Mouse (Mus musculus) layer of hippocampus, postnatal 25 days (tissue): ENCODE results near the gene Uspl1. TPM values are rescaled to one million over a fixed set of nuclear protein-coding genes. Genes with fewer than 3 reads are reported as not detected.
"Not testable (repeated sequence)": the region's sequence is repeated elsewhere in the genome, so short reads cannot be mapped to it uniquely, and the experiment has no call there.

Experiments used
- DNase-seq, 2 experiments: peaks; one replicate each; pipeline ENCODE4 v3.0.0; 2022; ENCODE audit warnings: mixed read lengths in 2 of 2, low spot score in 1 of 2; ENCODE audit errors: extremely low spot score in 1 of 2
- total RNA-seq, 2 experiments: library from RNA; stranded (reverse); gene quantifications; 2 replicates each; pipeline ENCODE4 v1.2.3; 2021

The Uspl1 gene
- total RNA-seq, result 10 to 100 TPM; 35.7 to 36.3 TPM

DNA sequence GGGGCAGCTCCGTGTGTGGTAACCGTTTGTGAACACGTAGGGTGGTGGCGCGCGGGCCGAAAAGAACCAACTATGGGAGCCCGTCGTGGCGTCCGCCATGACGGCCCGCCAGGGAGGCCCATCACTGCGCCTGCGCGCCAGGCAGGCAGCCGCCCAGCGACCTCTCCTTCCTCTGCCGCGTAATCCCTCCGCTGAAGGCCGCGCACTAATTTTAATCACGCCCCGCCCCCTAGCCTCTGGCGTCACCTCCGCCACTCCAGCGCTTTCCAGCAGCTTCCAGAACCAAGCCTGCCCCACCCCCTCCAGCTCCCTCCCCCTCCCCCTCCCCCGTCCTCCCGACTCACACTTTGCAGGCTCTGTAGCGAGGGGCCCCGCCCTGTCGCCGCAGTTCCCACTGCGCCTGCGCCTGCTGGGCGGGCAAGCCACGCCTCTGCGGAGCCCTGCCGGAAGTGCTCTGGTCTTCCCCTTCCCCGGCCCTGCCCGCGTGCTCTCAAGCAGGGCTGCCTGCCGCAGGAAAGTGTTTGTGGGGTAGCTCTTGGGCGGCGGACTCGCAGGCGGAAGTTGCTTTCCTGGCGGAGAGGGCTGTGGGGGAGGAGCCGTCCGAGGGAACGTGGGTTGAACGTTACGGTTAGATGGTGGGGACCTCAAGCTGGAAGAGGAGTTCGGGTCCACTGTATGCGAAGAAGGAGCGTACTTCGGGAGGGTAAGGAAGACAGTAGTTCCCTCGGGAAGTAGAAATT is at the start of gene Uspl1, which contains the start of gene Hmgb1:
Gene Uspl1, plus strand, starts transcription at position 247 of the 740 bp plus-strand sequence.
Gene Hmgb1, minus strand, starts transcription at position 386 of the 740 bp plus-strand sequence.
- peak; percentile 98 to 99 for DNase-seq

GRCm38 (mm10) chr5:149134751-149135454 is 49.2 kb upstream of the Uspl1 start:
- DNase-seq, result no peak

DNA sequence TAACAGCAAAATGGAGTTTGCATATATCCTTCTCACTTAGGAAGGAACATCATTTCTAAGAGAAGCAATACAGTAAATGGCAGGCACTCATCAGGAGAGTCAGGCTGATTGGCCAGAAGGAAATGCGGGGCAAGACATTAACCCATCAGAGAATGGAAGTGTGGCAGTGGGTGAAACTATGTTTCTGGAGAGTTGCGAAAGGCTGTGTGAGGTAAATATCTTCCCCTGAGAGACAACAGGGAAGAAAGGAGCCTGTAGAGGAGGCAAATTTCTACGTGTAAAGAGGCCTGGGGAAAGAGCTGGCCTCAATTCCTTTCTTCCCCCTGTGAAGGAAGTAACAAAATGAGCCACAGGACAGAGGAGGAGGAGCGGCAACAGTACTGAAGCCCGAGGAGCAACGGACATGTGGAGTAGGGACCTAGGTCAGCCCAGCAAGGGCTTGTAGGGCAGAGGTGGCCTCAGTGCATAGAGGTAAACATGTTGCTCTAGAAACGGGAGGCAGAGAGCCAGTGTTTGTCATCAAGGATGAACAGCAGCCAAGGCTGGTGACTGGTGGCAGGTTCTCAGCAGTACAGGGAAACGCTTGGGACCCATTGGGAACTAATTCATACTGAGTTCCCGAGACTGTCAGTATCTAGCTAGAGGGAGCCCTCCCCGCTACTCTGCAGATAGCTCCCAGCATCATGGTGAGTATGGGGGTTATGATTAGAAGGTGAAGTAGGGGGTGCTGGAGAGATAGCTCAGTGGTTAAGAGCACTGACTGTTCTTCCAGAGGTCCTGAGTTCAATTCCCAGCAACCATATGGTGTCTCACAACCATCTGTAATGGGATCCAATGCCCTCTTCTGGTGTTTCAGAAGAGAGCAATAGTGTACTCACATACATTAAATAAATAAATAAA is 48.4 kb upstream of the Uspl1 start:
- DNase-seq, result no peak

GRCm38 (mm10) chr5:149136933-149137365 is 47.2 kb upstream of the Uspl1 start:
- DNase-seq, result no peak

- no peak for DNase-seq
These were observed 46.7 kb upstream of the Uspl1 start for GRCm38 (mm10) chr5:149137447-149137846.

GRCm38 (mm10) chr5:149138087-149138486 is 46.1 kb upstream of the Uspl1 start:
- DNase-seq, result not testable (repeated sequence)

- no peak for DNase-seq
These were observed 43.8 kb upstream of the Uspl1 start for GRCm38 (mm10) chr5:149140336-149140735.

- not testable (repeated sequence) for DNase-seq
These were observed 43.0 kb upstream of the Uspl1 start for GRCm38 (mm10) chr5:149141155-149141554.

- peak; percentile 27 to 31 for DNase-seq
These were observed 40.3 kb upstream of the Uspl1 start for GRCm38 (mm10) chr5:149143766-149144375.

- no peak for DNase-seq
These were observed 37.5 kb upstream of the Uspl1 start for GRCm38 (mm10) chr5:149146691-149147090.

GRCm38 (mm10) chr5:149147386-149148000 is 36.7 kb upstream of the Uspl1 start:
- DNase-seq, result no peak

DNA sequence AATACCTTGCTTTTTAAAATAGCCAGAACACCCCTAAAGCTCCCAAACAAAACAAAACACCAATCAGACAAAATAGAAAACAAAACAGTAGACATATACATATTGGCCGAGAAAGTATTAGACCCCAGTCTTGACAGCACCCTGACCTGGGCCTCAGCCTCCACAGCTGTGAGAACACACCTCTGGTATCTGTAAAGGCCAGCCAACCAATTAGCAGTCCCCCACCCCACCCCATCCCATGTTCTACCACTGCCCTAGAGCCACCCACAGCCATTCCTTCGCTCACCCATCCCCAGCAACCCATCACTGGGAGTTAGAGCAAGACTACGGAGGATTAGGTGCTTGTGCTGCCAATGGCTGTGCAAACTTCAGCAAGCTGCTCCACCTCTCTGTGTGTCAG is 33.3 kb upstream of the Uspl1 start:
- no peak for DNase-seq

DNA sequence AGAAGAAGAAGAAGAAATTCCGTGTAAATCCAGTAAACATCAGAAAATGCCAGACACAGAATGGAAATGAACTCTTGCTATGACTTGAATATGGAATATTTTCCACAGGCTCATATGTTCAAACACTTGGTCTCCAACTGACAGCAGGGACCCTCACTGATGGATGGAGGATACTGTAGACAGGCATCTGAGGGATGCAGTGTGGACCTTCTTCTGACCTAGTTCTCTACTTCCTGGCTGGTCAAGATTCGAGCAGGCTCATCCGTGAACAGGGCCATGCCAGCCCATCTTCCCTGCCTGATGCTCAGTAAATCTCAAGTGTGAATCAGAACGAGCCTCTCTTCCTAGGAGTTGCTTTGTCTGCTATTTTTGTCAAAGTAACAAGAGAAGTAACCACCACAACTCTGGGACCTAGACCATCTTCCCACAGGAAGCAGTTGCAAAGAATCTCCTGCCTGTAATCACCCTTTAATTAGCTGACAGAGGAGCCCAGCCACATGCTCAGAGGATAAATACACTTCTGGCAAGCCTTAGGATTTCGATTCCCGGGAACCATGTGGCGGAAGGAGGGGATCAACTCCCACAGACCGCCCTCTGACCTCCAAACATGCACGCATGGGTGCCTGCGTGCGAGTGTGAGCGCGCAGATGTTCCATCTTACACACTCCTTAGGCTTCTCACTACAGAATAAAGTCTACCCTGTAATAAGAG is 31.9 kb upstream of the Uspl1 start:
- DNase-seq, result no peak

- DNase-seq, result peak in 1 of 2 experiments; percentile 4
These were observed 31.4 kb upstream of the Uspl1 start for GRCm38 (mm10) chr5:149152774-149153155.

GRCm38 (mm10) chr5:149156886-149157563 is 27.1 kb upstream of the Uspl1 start:
- no peak for DNase-seq

- DNase-seq, result no peak
These were observed 25.1 kb upstream of the Uspl1 start for GRCm38 (mm10) chr5:149159021-149159420.

DNA sequence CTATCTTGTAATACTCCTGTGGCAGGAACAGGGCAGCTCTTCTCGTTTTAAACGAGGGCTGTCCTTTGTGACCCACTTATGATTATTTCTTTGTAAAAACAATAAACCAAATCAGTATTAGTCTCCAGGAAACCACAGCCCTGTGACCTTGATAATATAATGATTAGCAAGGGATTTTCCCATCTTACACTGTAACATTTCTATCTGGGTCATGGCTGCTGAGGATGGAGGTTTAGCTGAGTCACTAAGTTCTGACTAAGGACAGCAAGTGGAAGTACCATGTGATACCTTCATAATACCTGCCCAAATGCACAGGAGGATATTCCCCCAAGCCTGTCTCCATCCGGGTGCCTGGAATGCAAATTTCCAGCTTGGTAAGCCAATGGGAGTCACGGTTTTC is 23.7 kb upstream of the Uspl1 start:
- no peak for DNase-seq

DNA sequence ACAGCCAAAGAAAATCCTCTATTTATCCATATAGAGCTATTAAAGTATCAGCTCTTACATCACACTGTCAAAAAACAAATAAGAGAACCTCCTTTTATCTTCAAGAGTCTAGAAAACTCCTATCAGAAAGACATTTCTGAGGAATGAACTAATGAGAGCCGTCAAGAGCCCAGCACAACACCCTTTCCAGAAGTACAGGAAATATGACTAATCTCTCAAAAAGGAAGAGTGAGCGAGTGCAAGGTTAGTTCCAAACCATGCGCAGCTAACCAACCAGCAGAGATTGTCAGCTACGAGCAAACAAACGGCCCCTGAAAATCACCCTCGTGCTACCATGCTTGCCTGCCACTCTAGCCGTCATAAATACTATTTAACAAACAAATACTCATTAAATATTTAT is 21.3 kb upstream of the Uspl1 start:
- DNase-seq, result no peak

GRCm38 (mm10) chr5:149164881-149165280 is 19.3 kb upstream of the Uspl1 start:
- DNase-seq, result no peak
